Mouse (Mus musculus): ENCODE measurements at regions not wholly inside any gene's neighbourhood (a gene's known extent, or its start where the extent isn't known, plus 50 kb on each side); places are given as distances from the start of the nearest gene placed in this dataset.

DNA sequence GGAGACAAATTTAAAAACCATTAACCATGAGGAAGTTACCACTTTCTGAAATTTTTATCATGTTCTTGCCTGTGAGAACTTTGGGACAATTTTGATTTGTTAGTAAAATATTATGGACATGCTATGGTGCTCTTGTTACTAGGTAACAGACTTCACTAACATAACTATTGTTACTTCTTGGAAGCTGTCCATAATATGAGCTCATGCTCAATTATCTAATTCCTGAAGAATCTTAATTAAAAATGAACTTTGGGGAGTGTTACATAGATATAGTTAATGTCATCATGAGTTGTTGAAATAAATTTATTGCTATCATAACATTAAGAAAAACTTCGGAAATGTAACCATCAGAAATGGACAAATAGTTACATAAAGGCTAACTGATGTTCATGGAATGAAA, 486.5 kb upstream of the Adamts5 start:
- TF ChIP-seq CTCF (IDR thresholded peaks at IDR 0.05; ENCODE audit: extremely low read depth, insufficient read length, insufficient replicate concordance, low read depth, low read length): no peak
- no peak for TF ChIP-seq POLR2A (IDR thresholded peaks at IDR 0.05; ENCODE audit: low read depth, low read length)
